Mouse (Mus musculus) forebrain, embryonic 12.5 days (tissue): ENCODE data around the gene Senp7. TPM values are rescaled to one million over a fixed set of nuclear protein-coding genes. Genes with fewer than 3 reads are reported as not detected.

Experiments
- ATAC-seq: fragments of 200-750 bp; cut with Nextera tagmentation; 2 replicates; pipeline ENCODE4 v1.8.0; 2017; ENCODE audit warnings: moderate TSS enrichment; ENCODE audit not compliant: low FRiP score
- H3K27ac ChIP-seq: fragments of 300-500 bp; sonication (generic); 2 replicates; pipeline ENCODE4 v1.5.1; 2016; ENCODE audit warnings: mild to moderate bottlenecking
- H3K27me3 ChIP-seq: fragments of 300-500 bp; sonication (generic); 2 replicates; pipeline ENCODE4 v1.6.1; 2016; ENCODE audit warnings: mild to moderate bottlenecking
- H3K36me3 ChIP-seq: fragments of 300-500 bp; sonication (generic); replicated peaks from 2 replicates; pipeline ENCODE4 v1.6.1; 2016; ENCODE audit warnings: mild to moderate bottlenecking
- H3K4me1 ChIP-seq: fragments of 300-500 bp; sonication (generic); 2 replicates; pipeline ENCODE4 v1.6.1; 2016
- H3K4me2 ChIP-seq: fragments of 300-500 bp; sonication (generic); 2 replicates; pipeline ENCODE4 v1.6.1; 2016; ENCODE audit warnings: mild to moderate bottlenecking, moderate library complexity
- H3K4me3 ChIP-seq: fragments of 300-500 bp; sonication (generic); replicated peaks from 2 replicates; pipeline ENCODE4 v1.5.1; 2016; ENCODE audit warnings: mild to moderate bottlenecking
- H3K9ac ChIP-seq: fragments of 300-500 bp; sonication (generic); 2 replicates; pipeline ENCODE4 v1.6.1; 2016; ENCODE audit warnings: mild to moderate bottlenecking
- H3K9me3 ChIP-seq: fragments of 300-500 bp; sonication (generic); 2 replicates; pipeline ENCODE4 v1.6.1; 2016
- WGBS: fragments of 180-500 bp; shearing (Covaris S2); methylation state at CpG from one replicate; pipeline ENCODE4 v1.1.7; 2016; 5-methylcytosine and 5-hydroxymethylcytosine counted together
- polyA plus RNA-seq: library from polyadenylated mRNA; unstranded; fragments of >200 nt; fragmentation: Nextera tagmentation; extraction: Ambion mirVana; gene quantifications from 2 replicates; pipeline ENCODE4 v1.2.1, GENCODE M21; 2016

The Senp7 gene
- polyA plus RNA-seq, 1 experiment from 2014 or later = 49.2 TPM

- peak; percentile 100 for ATAC-seq
- under 1% methylated on average over 60 of the region's 63 CpGs for WGBS
These were observed 10.8 kb upstream of the Senp7 start, which contains the start of gene Trmt10c for GRCm38 (mm10) chr16:56037138-56038010. Trmt10c (minus strand) TSS chr16:56037819.

GRCm38 (mm10) chr16:56038090-56038489 lies 10.0 kb upstream of the Senp7 start:
- Histone ChIP-seq H3K27me3 (no peaks in the 10 kb centered on the region), H3K4me2 (peak overlapping the region; percentile 69), H3K4me3 (peak overlapping the region; percentile 87), H3K36me3 (peaks cover 16% of the 10 kb centered on the region), H3K9me3 (no peaks in the 10 kb centered on the region), H3K4me1 (peaks cover 10% of the 10 kb centered on the region), H3K9ac (peak overlapping the region; percentile 75), H3K27ac (peak overlapping the region; percentile 88)
- 32% methylated on average over 8 of the region's 8 CpGs for WGBS
- no peak; the same call in 1 of the 2 replicates for ATAC-seq

More at GRCm38 (mm10) chr16:56037138-56038010, 10.8 kb upstream of the Senp7 start, which contains the start of gene Trmt10c:
- Histone ChIP-seq H3K27ac (peak within 1 kb of the TSS; percentile 88), H3K4me1 (peaks cover 10% of the 10 kb centered on the region), H3K27me3 (no peaks in the 10 kb centered on the region), H3K4me2 (peak within 1 kb of the TSS; percentile 69), H3K36me3 (peaks cover 23% of the 10 kb centered on the region), H3K9ac (peak within 1 kb of the TSS; percentile 75), H3K4me3 (peak within 1 kb of the TSS; percentile 87), H3K9me3 (no peaks in the 10 kb centered on the region)

- Histone ChIP-seq H3K4me2 (no peak overlapping the region), H3K27ac (no peak overlapping the region), H3K9ac (no peak overlapping the region), H3K9me3 (no peaks in the 10 kb centered on the region), H3K4me1 (peaks cover 13% of the 10 kb centered on the region), H3K4me3 (no peak overlapping the region), H3K36me3 (no peaks in the 10 kb centered on the region), H3K27me3 (no peaks in the 10 kb centered on the region)
- ATAC-seq = no peak
- 83% methylated on average over 3 of the region's 3 CpGs for WGBS
These were observed 7.8 kb downstream of the Senp7 start for GRCm38 (mm10) chr16:56055911-56056310.

GRCm38 (mm10) chr16:56056944-56057590 lies 8.9 kb downstream of the Senp7 start:
- Histone ChIP-seq H3K4me1 (peaks cover 13% of the 10 kb centered on the region), H3K4me3 (no peak overlapping the region), H3K9me3 (no peaks in the 10 kb centered on the region), H3K27ac (peak overlapping the region; percentile 50), H3K9ac (no peak overlapping the region), H3K4me2 (no peak overlapping the region), H3K27me3 (no peaks in the 10 kb centered on the region), H3K36me3 (no peaks in the 10 kb centered on the region)
- ATAC-seq = peak; percentile 93
- 9% methylated on average over 7 of the region's 7 CpGs for WGBS

- Histone ChIP-seq H3K4me2 (no peak overlapping the region), H3K9me3 (no peaks in the 10 kb centered on the region), H3K36me3 (no peaks in the 10 kb centered on the region), H3K4me3 (no peak overlapping the region), H3K4me1 (peaks cover 13% of the 10 kb centered on the region), H3K27me3 (no peaks in the 10 kb centered on the region), H3K27ac (no peak overlapping the region), H3K9ac (no peak overlapping the region)
- ATAC-seq = no peak
- WGBS = 71% methylated on average over 10 of the region's 10 CpGs
These were observed 10.0 kb downstream of the Senp7 start for GRCm38 (mm10) chr16:56058151-56058550.

- Histone ChIP-seq H3K36me3 (no peaks in the 10 kb centered on the region), H3K4me1 (peaks cover 10% of the 10 kb centered on the region), H3K4me2 (no peak overlapping the region), H3K9me3 (no peaks in the 10 kb centered on the region), H3K27me3 (no peaks in the 10 kb centered on the region), H3K4me3 (no peak overlapping the region), H3K9ac (no peak overlapping the region), H3K27ac (no peak overlapping the region)
- WGBS = 78% methylated on average over 7 of the region's 7 CpGs
- ATAC-seq = no peak
These were observed 14.0 kb downstream of the Senp7 start for GRCm38 (mm10) chr16:56061995-56062594.

- no peak overlapping the region for H3K4me3 ChIP-seq
- WGBS = 66% methylated on average over 11 of the region's 11 CpGs
- H3K9ac ChIP-seq = no peak overlapping the region
- 0 out of 2 replicates have a peak, but pooled peaks cover 3% of the 10 kb centered on the region for H3K27me3 ChIP-seq
- ATAC-seq = no peak
- no peak overlapping the region for H3K27ac ChIP-seq
- H3K36me3 ChIP-seq = no peaks in the 10 kb centered on the region
- no peak overlapping the region for H3K4me2 ChIP-seq
- peaks cover 2% of the 10 kb centered on the region for H3K4me1 ChIP-seq
- H3K9me3 ChIP-seq = no peaks in the 10 kb centered on the region
These were observed 14.8 kb downstream of the Senp7 start for GRCm38 (mm10) chr16:56062981-56063380.

- Histone ChIP-seq H3K4me1 (no peaks in the 10 kb centered on the region), H3K27ac (no peak overlapping the region), H3K27me3 (0 out of 2 replicates have a peak, but pooled peaks cover 3% of the 10 kb centered on the region), H3K4me3 (peak overlapping the region; percentile 38), H3K4me2 (peak overlapping the region; percentile 66), H3K9me3 (no peaks in the 10 kb centered on the region), H3K9ac (no peak overlapping the region), H3K36me3 (no peaks in the 10 kb centered on the region)
- 7% methylated on average over 20 of the region's 20 CpGs for WGBS
- ATAC-seq = peak; percentile 95
These were observed 16.3 kb downstream of the Senp7 start for GRCm38 (mm10) chr16:56064334-56064990.

- H3K36me3 ChIP-seq = no peaks in the 10 kb centered on the region
- H3K4me3 ChIP-seq = no peak overlapping the region
- ATAC-seq = no peak
- H3K27me3 ChIP-seq = 0 out of 2 replicates have a peak, but pooled peaks cover 3% of the 10 kb centered on the region
- no peak overlapping the region for H3K9ac ChIP-seq
- no peak overlapping the region for H3K4me2 ChIP-seq
- no peak overlapping the region for H3K27ac ChIP-seq
- H3K9me3 ChIP-seq = no peaks in the 10 kb centered on the region
- no peaks in the 10 kb centered on the region for H3K4me1 ChIP-seq
- WGBS = 29% methylated on average over 8 of the region's 8 CpGs
These were observed 18.0 kb downstream of the Senp7 start for GRCm38 (mm10) chr16:56066113-56066512.

GRCm38 (mm10) chr16:56068523-56069070 lies 20.5 kb downstream of the Senp7 start:
- 91% methylated on average over 6 of the region's 6 CpGs for WGBS
- Histone ChIP-seq H3K9ac (no peak overlapping the region), H3K27me3 (0 out of 2 replicates have a peak, but pooled peaks cover 3% of the 10 kb centered on the region), H3K4me1 (no peaks in the 10 kb centered on the region), H3K9me3 (no peaks in the 10 kb centered on the region), H3K4me2 (no peak overlapping the region), H3K36me3 (no peaks in the 10 kb centered on the region), H3K4me3 (no peak overlapping the region), H3K27ac (no peak overlapping the region)
- no peak for ATAC-seq

- Histone ChIP-seq H3K27me3 (0 out of 2 replicates have a peak, but pooled peaks cover 3% of the 10 kb centered on the region), H3K36me3 (no peaks in the 10 kb centered on the region), H3K9me3 (no peaks in the 10 kb centered on the region), H3K9ac (no peak overlapping the region), H3K4me1 (peaks cover 9% of the 10 kb centered on the region), H3K4me3 (no peak overlapping the region), H3K4me2 (no peak overlapping the region), H3K27ac (no peak overlapping the region)
- no peak for ATAC-seq
- 41% methylated on average over 5 of the region's 5 CpGs for WGBS
These were observed 23.4 kb downstream of the Senp7 start for GRCm38 (mm10) chr16:56071317-56072232.
